Mouse (Mus musculus) stomach, postnatal 0 days (tissue): ENCODE data around the gene Sipa1l2.

ENCODE experiments used
- CTCF ChIP-seq: IDR thresholded peaks from 2 replicates; pipeline ENCODE4 v1.5.1; 2016; ENCODE audit warnings: antibody characterized with exemption, low read depth, mild to moderate bottlenecking, moderate library complexity
- EP300 ChIP-seq: optimal IDR thresholded peaks from 2 replicates; pipeline ENCODE3; 2016; ENCODE audit warnings: antibody characterized with exemption

DNA sequence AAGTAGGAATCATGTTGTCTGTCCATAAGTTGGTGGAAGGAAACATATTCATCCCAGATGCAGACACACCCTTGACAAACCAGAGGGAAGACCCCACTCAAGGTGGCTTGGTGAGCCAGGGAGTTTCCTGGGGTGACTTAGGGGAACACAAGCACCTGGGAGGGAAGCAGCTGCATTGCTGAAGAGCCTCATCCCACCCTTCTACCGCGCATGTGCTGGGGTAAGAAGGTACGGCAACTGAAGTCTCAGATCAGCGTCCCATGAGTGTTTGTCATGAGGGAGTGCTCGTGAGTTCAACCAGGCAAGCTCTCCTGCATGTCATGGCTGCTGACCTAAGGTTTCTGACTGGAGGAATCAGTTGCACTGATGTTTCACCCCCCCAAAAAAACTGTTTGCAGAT is 138.8 kb downstream of the Sipa1l2 start:
- no peak for TF ChIP-seq CTCF
- no peak for TF ChIP-seq EP300
